Mouse (Mus musculus): ENCODE results near the gene Klhdc3. TPM values are rescaled to one million over a fixed set of nuclear protein-coding genes. Genes with fewer than 3 reads are reported as not detected.

Gene Klhdc3
- polyA plus RNA-seq, 1 experiment from 2014 or later = 175 TPM

GRCm38 (mm10) chr17:46721077-46721476 is 40.4 kb upstream of the Klhdc3 start:
- H3K36me3 ChIP-seq (ENCODE audit: control insufficient read depth, insufficient read depth) = peaks cover 5% of the 10 kb centered on the region; the same call in 1 of the 2 replicates
- H3K4me2 ChIP-seq (ENCODE audit: low read depth, low read length) = no peak overlapping the region
- no peak overlapping the region for H3K9ac ChIP-seq (ENCODE audit: low read length)
- H3K27me3 ChIP-seq (ENCODE audit: control insufficient read depth, insufficient read depth, low read length) = no peaks in the 10 kb centered on the region
- ATAC-seq (replicated peaks; ENCODE audit: extremely low read depth, insufficient read depth, low FRiP score) = no peak
- H3K9me3 ChIP-seq (replicated peaks; ENCODE audit: control insufficient read depth, low read length) = no peaks in the 10 kb centered on the region
- H3K4me3 ChIP-seq (ENCODE audit: low read length) = no peak overlapping the region
- no peaks in the 10 kb centered on the region for H3K4me1 ChIP-seq (ENCODE audit: control insufficient read depth, insufficient read depth, low read length)
- 83% methylated on average over 7 of the region's 7 CpGs for WGBS
- H3K27ac ChIP-seq (ENCODE audit: low read length) = no peak overlapping the region

GRCm38 (mm10) chr17:46714756-46715481 is 34.2 kb upstream of the Klhdc3 start:
- Histone ChIP-seq H3K4me1 (ENCODE audit: control insufficient read depth, insufficient read depth, low read length) (peaks cover 12% of the 10 kb centered on the region), H3K9ac (ENCODE audit: low read length) (no peak overlapping the region), H3K4me3 (ENCODE audit: low read length) (no peak overlapping the region), H3K27me3 (ENCODE audit: control insufficient read depth, insufficient read depth, low read length) (no peaks in the 10 kb centered on the region), H3K36me3 (ENCODE audit: control insufficient read depth, insufficient read depth) (peaks cover 16% of the 10 kb centered on the region), H3K9me3 (replicated peaks; ENCODE audit: control insufficient read depth, low read length) (no peaks in the 10 kb centered on the region), H3K27ac (ENCODE audit: low read length) (no peak overlapping the region), H3K4me2 (ENCODE audit: low read depth, low read length) (no peak overlapping the region)
- 90% methylated on average over 11 of the region's 11 CpGs for WGBS
- no peak for ATAC-seq (replicated peaks; ENCODE audit: extremely low read depth, insufficient read depth, low FRiP score)

- Histone ChIP-seq H3K4me2 (ENCODE audit: low read depth, low read length) (no peak overlapping the region), H3K27ac (ENCODE audit: low read length) (no peak overlapping the region), H3K4me1 (ENCODE audit: control insufficient read depth, insufficient read depth, low read length) (peaks cover 12% of the 10 kb centered on the region), H3K4me3 (ENCODE audit: low read length) (no peak overlapping the region), H3K27me3 (ENCODE audit: control insufficient read depth, insufficient read depth, low read length) (no peaks in the 10 kb centered on the region), H3K9me3 (replicated peaks; ENCODE audit: control insufficient read depth, low read length) (no peaks in the 10 kb centered on the region), H3K9ac (ENCODE audit: low read length) (no peak overlapping the region), H3K36me3 (ENCODE audit: control insufficient read depth, insufficient read depth) (peaks cover 16% of the 10 kb centered on the region)
- ATAC-seq (replicated peaks; ENCODE audit: extremely low read depth, insufficient read depth, low FRiP score) = no peak
- WGBS = 90% methylated on average over 9 of the region's 9 CpGs
Measured at GRCm38 (mm10) chr17:46713849-46714248, 33.1 kb upstream of the Klhdc3 start.

- H3K36me3 ChIP-seq (ENCODE audit: control insufficient read depth, insufficient read depth) = peaks cover 16% of the 10 kb centered on the region
- ATAC-seq (replicated peaks; ENCODE audit: extremely low read depth, insufficient read depth, low FRiP score) = no peak
- 52% methylated on average over 7 of the region's 7 CpGs for WGBS
- H3K9ac ChIP-seq (ENCODE audit: low read length) = peak overlapping the region; percentile 92
- peaks cover 12% of the 10 kb centered on the region for H3K4me1 ChIP-seq (ENCODE audit: control insufficient read depth, insufficient read depth, low read length)
- no peaks in the 10 kb centered on the region for H3K9me3 ChIP-seq (replicated peaks; ENCODE audit: control insufficient read depth, low read length)
- peak overlapping the region; percentile 95 for H3K4me2 ChIP-seq (ENCODE audit: low read depth, low read length)
- no peak overlapping the region; the same call in 1 of the 2 replicates for H3K27ac ChIP-seq (ENCODE audit: low read length)
- H3K27me3 ChIP-seq (ENCODE audit: control insufficient read depth, insufficient read depth, low read length) = no peaks in the 10 kb centered on the region
- H3K4me3 ChIP-seq (ENCODE audit: low read length) = peak overlapping the region; percentile 94
Measured at GRCm38 (mm10) chr17:46712442-46712841, 31.7 kb upstream of the Klhdc3 start.

GRCm38 (mm10) chr17:46711612-46712271 is 31.0 kb upstream of the Klhdc3 start:
- H3K4me2 ChIP-seq (ENCODE audit: low read depth, low read length) = peak overlapping the region; percentile 95
- H3K27ac ChIP-seq (ENCODE audit: low read length) = peak overlapping the region; percentile 81
- H3K4me3 ChIP-seq (ENCODE audit: low read length) = peak overlapping the region; percentile 94
- peak overlapping the region; percentile 92 for H3K9ac ChIP-seq (ENCODE audit: low read length)
- under 1% methylated on average over 76 of the region's 76 CpGs for WGBS
- peak; percentile 46; the same call in 1 of the 2 replicates for ATAC-seq (replicated peaks; ENCODE audit: extremely low read depth, insufficient read depth, low FRiP score)
- H3K9me3 ChIP-seq (replicated peaks; ENCODE audit: control insufficient read depth, low read length) = no peaks in the 10 kb centered on the region
- peaks cover 14% of the 10 kb centered on the region for H3K36me3 ChIP-seq (ENCODE audit: control insufficient read depth, insufficient read depth)
- no peaks in the 10 kb centered on the region for H3K27me3 ChIP-seq (ENCODE audit: control insufficient read depth, insufficient read depth, low read length)
- H3K4me1 ChIP-seq (ENCODE audit: control insufficient read depth, insufficient read depth, low read length) = peaks cover 12% of the 10 kb centered on the region

- peaks cover 12% of the 10 kb centered on the region for H3K4me1 ChIP-seq (ENCODE audit: control insufficient read depth, insufficient read depth, low read length)
- peak within 1 kb of the TSS; percentile 95 for H3K4me2 ChIP-seq (ENCODE audit: low read depth, low read length)
- peak within 1 kb of the TSS; percentile 92 for H3K9ac ChIP-seq (ENCODE audit: low read length)
- 8% methylated on average over 36 of the region's 36 CpGs for WGBS
- ATAC-seq (replicated peaks; ENCODE audit: extremely low read depth, insufficient read depth, low FRiP score) = peak; percentile 87
- H3K4me3 ChIP-seq (ENCODE audit: low read length) = peak within 1 kb of the TSS; percentile 94
- H3K9me3 ChIP-seq (replicated peaks; ENCODE audit: control insufficient read depth, low read length) = no peaks in the 10 kb centered on the region
- peak within 1 kb of the TSS; percentile 81 for H3K27ac ChIP-seq (ENCODE audit: low read length)
- H3K27me3 ChIP-seq (ENCODE audit: control insufficient read depth, insufficient read depth, low read length) = no peaks in the 10 kb centered on the region
- peaks cover 14% of the 10 kb centered on the region for H3K36me3 ChIP-seq (ENCODE audit: control insufficient read depth, insufficient read depth)
Measured at GRCm38 (mm10) chr17:46710959-46711597, 30.4 kb upstream of the Klhdc3 start, which contains the start of gene Pex6. Pex6 (plus strand) TSS chr17:46711463.

- WGBS = 81% methylated on average over 14 of the region's 14 CpGs
- no peaks in the 10 kb centered on the region for H3K27me3 ChIP-seq (ENCODE audit: control insufficient read depth, insufficient read depth, low read length)
- no peak overlapping the region for H3K4me3 ChIP-seq (ENCODE audit: low read length)
- no peaks in the 10 kb centered on the region for H3K9me3 ChIP-seq (replicated peaks; ENCODE audit: control insufficient read depth, low read length)
- no peak overlapping the region for H3K27ac ChIP-seq (ENCODE audit: low read length)
- peaks cover 24% of the 10 kb centered on the region for H3K4me1 ChIP-seq (ENCODE audit: control insufficient read depth, insufficient read depth, low read length)
- H3K36me3 ChIP-seq (ENCODE audit: control insufficient read depth, insufficient read depth) = no peaks in the 10 kb centered on the region
- no peak overlapping the region for H3K4me2 ChIP-seq (ENCODE audit: low read depth, low read length)
- no peak for ATAC-seq (replicated peaks; ENCODE audit: extremely low read depth, insufficient read depth, low FRiP score)
- H3K9ac ChIP-seq (ENCODE audit: low read length) = no peak overlapping the region
Measured at GRCm38 (mm10) chr17:46706375-46707089, 25.8 kb upstream of the Klhdc3 start.

GRCm38 (mm10) chr17:46704887-46705835 is 24.4 kb upstream of the Klhdc3 start, which contains the start of gene Ppp2r5d:
Ppp2r5d (minus strand) TSS chr17:46705111.
- Histone ChIP-seq H3K9ac (ENCODE audit: low read length) (peak within 1 kb of the TSS; percentile 91), H3K27ac (ENCODE audit: low read length) (peak within 1 kb of the TSS; percentile 96), H3K36me3 (ENCODE audit: control insufficient read depth, insufficient read depth) (no peaks in the 10 kb centered on the region), H3K4me2 (ENCODE audit: low read depth, low read length) (peak within 1 kb of the TSS; percentile 84), H3K27me3 (ENCODE audit: control insufficient read depth, insufficient read depth, low read length) (no peaks in the 10 kb centered on the region), H3K4me1 (ENCODE audit: control insufficient read depth, insufficient read depth, low read length) (peaks cover 24% of the 10 kb centered on the region), H3K9me3 (replicated peaks; ENCODE audit: control insufficient read depth, low read length) (no peaks in the 10 kb centered on the region), H3K4me3 (ENCODE audit: low read length) (peak within 1 kb of the TSS; percentile 88)
- ATAC-seq (replicated peaks; ENCODE audit: extremely low read depth, insufficient read depth, low FRiP score) = peak; percentile 94
- 1% methylated on average over 48 of the region's 48 CpGs for WGBS
